Mouse (Mus musculus): Measurements from ENCODE around the gene Tmem136. TPM values are rescaled to one million over a fixed set of nuclear protein-coding genes. Genes with fewer than 3 reads are reported as not detected.

Tmem136 gene
- total and polyA plus RNA-seq, 3 experiments, result 0.17 to 3.8 (median 0.34) TPM

DNA sequence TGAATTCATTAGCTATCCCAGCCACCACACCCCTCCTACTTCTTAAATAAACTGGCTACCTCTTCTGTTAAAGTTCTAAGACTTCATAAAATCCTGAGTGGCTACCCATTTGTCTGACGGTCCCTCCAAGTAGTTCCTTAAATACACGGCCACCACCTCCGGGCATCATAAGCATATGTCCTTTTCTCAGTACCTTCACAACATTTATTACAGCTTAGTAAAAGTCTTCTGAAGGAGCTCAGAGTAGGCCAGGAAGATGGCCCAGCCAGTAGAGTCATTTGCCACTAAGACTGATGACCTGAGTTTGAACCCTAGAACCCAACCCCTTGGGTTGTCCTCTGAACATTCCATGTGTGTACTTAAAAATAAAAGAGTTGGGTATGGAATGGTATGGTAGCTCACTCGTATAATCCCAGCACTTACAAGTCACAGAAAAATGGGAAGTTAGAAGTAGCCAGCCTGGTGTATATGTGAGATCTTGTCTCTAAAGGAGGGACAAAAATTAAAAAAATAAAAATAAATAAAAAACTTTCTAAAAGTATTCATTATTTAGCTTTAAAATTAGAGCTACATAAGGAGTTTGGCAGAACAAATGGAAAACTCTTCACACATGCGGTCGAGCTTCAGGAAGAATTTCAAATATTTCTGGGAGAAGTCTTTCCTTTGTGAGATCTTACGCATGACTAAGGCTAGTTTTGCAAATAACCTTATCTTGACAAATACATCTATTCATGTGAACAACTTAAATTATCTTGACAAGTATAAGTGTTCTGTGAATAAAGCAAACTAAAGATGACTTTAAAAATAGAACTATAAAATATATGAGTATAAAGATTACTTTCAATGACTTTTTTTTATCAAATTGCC is 31.6 kb downstream of the Tmem136 start:
- in situ Hi-C loops (cut with MboI; ENCODE audit: low pct_ligation_motif_present, low pct_unique_long_range_greater_than_20kb, low sequenced_read_pairs), result no loop called here
- Histone ChIP-seq H3K4me2 (ENCODE audit: insufficient read depth, low read depth, poor library complexity, severe bottlenecking) (no peak overlapping the region), H3K4me1 (ENCODE audit: control insufficient read depth in 1 of 2, insufficient read depth in 2 of 2) (peaks cover 0 to 18% of the 10 kb centered on the region in 2 experiments; a peak in 2 of 4 replicates), H3K36me3 (replicated peaks in 1 of 2; ENCODE audit: control insufficient read depth in 1 of 2, insufficient read depth in 1 of 2, low read length in 1 of 2) (peaks cover 0 to 9% of the 10 kb centered on the region in 2 experiments), H3K79me2 (replicated peaks; ENCODE audit: control insufficient read depth, extremely low read depth, insufficient read depth, poor library complexity, severe bottlenecking) (peaks cover 7% of the 10 kb centered on the region), H3K9ac (ENCODE audit: insufficient read depth, low read depth) (no peak overlapping the region), H3K27me3 (replicated peaks) (no peaks in the 10 kb centered on the region), H3K9me3 (replicated peaks; ENCODE audit: low read length) (no peaks in the 10 kb centered on the region), H3K4me3 (replicated peaks in 1 of 3; ENCODE audit: low read depth in 2 of 3, low read length in 2 of 3, poor library complexity in 1 of 3) (no peak overlapping the region), H3K27ac (ENCODE audit: insufficient read depth, low read depth) (no peak overlapping the region)
- no peak for DNase-seq (ENCODE audit: extremely low read depth)
- no peak for TF ChIP-seq E2F4 (IDR thresholded peaks at IDR 0.05; ENCODE audit: insufficient replicate concordance, low read depth, low read length)
- no peak for TF ChIP-seq USF1 (IDR thresholded peaks at IDR 0.05; ENCODE audit: low read depth, low read length)
- no peak for TF ChIP-seq MAFK (IDR thresholded peaks at IDR 0.05; ENCODE audit: insufficient replicate concordance, low read length)
- TF ChIP-seq IRF4 (IDR thresholded peaks at IDR 0.05; ENCODE audit: low read depth, low read length), result no peak
- TF ChIP-seq MEF2A (IDR thresholded peaks at IDR 0.05; ENCODE audit: borderline replicate concordance, low read depth, low read length), result no peak
- no peak for TF ChIP-seq ETS1 (conservative IDR thresholded peaks at IDR 0.05; ENCODE audit: low read depth, low read length)
- TF ChIP-seq EP300 (IDR thresholded peaks at IDR 0.05; ENCODE audit: low read length), result no peak
- no peak for TF ChIP-seq GABPA (IDR thresholded peaks at IDR 0.05; ENCODE audit: insufficient replicate concordance, low read depth, low read length)
- no peak for TF ChIP-seq BHLHE40 (IDR thresholded peaks at IDR 0.05; ENCODE audit: low read depth, low read length)
- TF ChIP-seq NRF1 (IDR thresholded peaks at IDR 0.05; ENCODE audit: low read depth, low read length), result no peak
- TF ChIP-seq UBTF (IDR thresholded peaks at IDR 0.05; ENCODE audit: low read depth, low read length), result no peak
- no peak for TF ChIP-seq HCFC1 (IDR thresholded peaks at IDR 0.05; ENCODE audit: low read depth, low read length)
- TF ChIP-seq NELFE (IDR thresholded peaks at IDR 0.05; ENCODE audit: low read depth, low read length), result no peak
- TF ChIP-seq SIN3A (IDR thresholded peaks at IDR 0.05; ENCODE audit: low read length), result no peak
- TF ChIP-seq MAX (IDR thresholded peaks at IDR 0.05; ENCODE audit: low read length), result no peak
- no peak for TF ChIP-seq RCOR1 (conservative IDR thresholded peaks at IDR 0.05; ENCODE audit: low read depth, low read length)
- dilution Hi-C loops (cut with MboI; ENCODE audit: extremely low pct_ligation_motif_present, extremely low pct_unique_long_range_greater_than_20kb, low sequenced_read_pairs), result no loop called here

DNA sequence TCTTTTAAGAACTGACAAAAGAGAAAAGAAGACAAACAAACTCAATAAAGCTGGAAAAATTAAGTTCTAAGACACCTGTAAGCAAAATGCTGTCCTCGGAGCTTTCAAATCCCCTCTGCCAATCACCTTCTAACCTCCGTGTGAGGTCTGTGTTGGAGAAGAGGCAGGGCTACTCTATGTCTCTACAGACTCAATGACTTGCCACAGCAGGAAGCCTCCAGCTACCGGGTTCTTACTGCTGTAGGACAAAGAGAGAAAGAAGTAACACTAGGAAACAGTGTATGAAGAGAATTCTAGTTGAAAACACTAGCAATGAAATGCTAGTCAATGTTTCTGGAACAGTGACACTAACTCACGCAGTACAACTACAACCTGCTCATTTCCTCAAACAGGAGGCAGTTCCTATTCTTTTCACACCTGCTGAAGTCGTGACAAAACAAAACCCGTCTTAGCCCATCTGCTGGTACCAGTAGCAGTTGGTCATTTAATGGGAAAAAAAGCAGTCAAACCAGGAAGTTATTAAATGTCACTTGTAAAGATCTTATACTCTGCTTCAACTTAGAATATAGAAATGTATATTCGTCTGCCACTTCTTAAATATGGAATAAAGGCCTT is 32.8 kb downstream of the Tmem136 start:
- H3K9me3 ChIP-seq (replicated peaks; ENCODE audit: low read length), result no peaks in the 10 kb centered on the region
- dilution Hi-C loops (cut with MboI; ENCODE audit: extremely low pct_ligation_motif_present, extremely low pct_unique_long_range_greater_than_20kb, low sequenced_read_pairs), result no loop called here

More for the DNA sequence above, 32.8 kb downstream of the Tmem136 start:
- in situ Hi-C loops (cut with MboI; ENCODE audit: low pct_ligation_motif_present, low pct_unique_long_range_greater_than_20kb, low sequenced_read_pairs), result no loop called here
- Histone ChIP-seq H3K27ac (ENCODE audit: insufficient read depth, low read depth) (no peak overlapping the region), H3K79me2 (replicated peaks; ENCODE audit: control insufficient read depth, extremely low read depth, insufficient read depth, poor library complexity, severe bottlenecking) (0 out of 2 replicates have a peak, but pooled peaks cover 2% of the 10 kb centered on the region), H3K4me1 (ENCODE audit: control insufficient read depth in 1 of 2, insufficient read depth in 2 of 2) (peaks cover 0 to 20% of the 10 kb centered on the region in 2 experiments; a peak in 2 of 4 replicates), H3K36me3 (replicated peaks in 1 of 2; ENCODE audit: control insufficient read depth in 1 of 2, insufficient read depth in 1 of 2, low read length in 1 of 2) (peaks cover 0 to 6% of the 10 kb centered on the region in 2 experiments), H3K4me2 (ENCODE audit: insufficient read depth, low read depth, poor library complexity, severe bottlenecking) (no peak overlapping the region), H3K27me3 (replicated peaks) (no peaks in the 10 kb centered on the region), H3K9ac (ENCODE audit: insufficient read depth, low read depth) (no peak overlapping the region), H3K4me3 (replicated peaks in 1 of 3; ENCODE audit: low read depth in 2 of 3, low read length in 2 of 3, poor library complexity in 1 of 3) (no peak overlapping the region)
- no peak for TF ChIP-seq RAD21 (IDR thresholded peaks at IDR 0.05; ENCODE audit: low read depth, low read length)
- no peak for TF ChIP-seq MXI1 (IDR thresholded peaks at IDR 0.05; ENCODE audit: low read depth, low read length)
- no peak for TF ChIP-seq MEF2A (IDR thresholded peaks at IDR 0.05; ENCODE audit: borderline replicate concordance, low read depth, low read length)
- TF ChIP-seq ETS1 (conservative IDR thresholded peaks at IDR 0.05; ENCODE audit: low read depth, low read length), result no peak
- no peak for TF ChIP-seq ZNF384 (IDR thresholded peaks at IDR 0.05; ENCODE audit: low read depth, low read length)
- no peak for TF ChIP-seq GABPA (IDR thresholded peaks at IDR 0.05; ENCODE audit: insufficient replicate concordance, low read depth, low read length)
- TF ChIP-seq MYC (IDR thresholded peaks at IDR 0.05; ENCODE audit: low read depth, low read length), result no peak
- no peak for TF ChIP-seq HCFC1 (IDR thresholded peaks at IDR 0.05; ENCODE audit: low read depth, low read length)
- no peak for TF ChIP-seq MAX (IDR thresholded peaks at IDR 0.05; ENCODE audit: low read length)
- no peak for TF ChIP-seq POLR2AphosphoS2 (IDR thresholded peaks at IDR 0.05; ENCODE audit: low read depth, low read length)
- no peak for TF ChIP-seq ZKSCAN1 (IDR thresholded peaks at IDR 0.05; ENCODE audit: borderline replicate concordance, low read depth, low read length)
- no peak for TF ChIP-seq IRF4 (IDR thresholded peaks at IDR 0.05; ENCODE audit: low read depth, low read length)
- no peak for TF ChIP-seq KAT2A (IDR thresholded peaks at IDR 0.05; ENCODE audit: insufficient replicate concordance, low read length)
- no peak for DNase-seq (ENCODE audit: extremely low read depth)
